Mouse (Mus musculus) thymus, adult 2 months (tissue): ENCODE measurements around the gene Camk2n1. TPM values are rescaled to one million over a fixed set of nuclear protein-coding genes. Genes with fewer than 3 reads are reported as not detected.
A peak's percentile ranks its signal among the peaks of the same experiment; 100 is the strongest.

Source experiments
- DNase-seq: peaks from one replicate; pipeline ENCODE4 v3.0.0; 2021
- H3K27ac ChIP-seq: fragments of 200-500 bp; 2 replicates; pipeline ENCODE4 v1.5.1; 2012; ENCODE audit warnings: low read length, control low read depth; ENCODE audit not compliant: control insufficient read depth, insufficient read depth
- H3K27me3 ChIP-seq: fragments of 200-500 bp; 2 replicates; pipeline ENCODE4 v1.6.1; 2012; ENCODE audit warnings: mild to moderate bottlenecking, low read length, moderate library complexity, mixed read lengths; ENCODE audit not compliant: control insufficient read depth, insufficient read depth
- H3K36me3 ChIP-seq: fragments of 200-500 bp; 2 replicates; pipeline ENCODE4 v1.6.1; 2012; ENCODE audit warnings: mild to moderate bottlenecking, low read length, moderate library complexity; ENCODE audit not compliant: control insufficient read depth, insufficient read depth
- H3K4me1 ChIP-seq: fragments of 200-500 bp; replicated peaks from 2 replicates; pipeline ENCODE4 v1.6.1; 2012; ENCODE audit warnings: low read length; ENCODE audit not compliant: control insufficient read depth, insufficient read depth
- H3K4me3 ChIP-seq: fragments of 200-500 bp; 2 replicates; pipeline ENCODE4 v1.5.1; 2012; ENCODE audit warnings: mild to moderate bottlenecking, low read length, control low read depth, moderate library complexity; ENCODE audit not compliant: control insufficient read depth, insufficient read depth
- CTCF ChIP-seq: fragments of 200-500 bp; IDR thresholded peaks from 2 replicates; pipeline ENCODE4 v1.5.1; 2012; ENCODE audit warnings: mild to moderate bottlenecking, control low read depth, low read length, moderate library complexity, borderline replicate concordance; ENCODE audit not compliant: control insufficient read depth, poor library complexity, insufficient read depth; ENCODE audit errors: extremely low read depth
- POLR2A ChIP-seq: fragments of 200-500 bp; IDR thresholded peaks from 2 replicates; pipeline ENCODE4 v1.6.1; 2012; ENCODE audit warnings: mild to moderate bottlenecking, low read length, control low read depth, moderate library complexity; ENCODE audit not compliant: control insufficient read depth, poor library complexity, insufficient read depth; ENCODE audit errors: extremely low read depth
- WGBS: fragments of 180-500 bp; shearing (Covaris S2); methylation state at CpG from one replicate; pipeline ENCODE4 v1.1.7; 2018; 5-methylcytosine and 5-hydroxymethylcytosine counted together
- polyA plus RNA-seq: library from polyadenylated mRNA; depleted of rRNA; stranded (reverse); fragments of >200 nt; gene quantifications from 2 replicates; pipeline ENCODE4 v1.2.3, GENCODE M21; 2012

Gene Camk2n1
- polyA plus RNA-seq, 1 experiment: 2.2 TPM

GRCm38 (mm10) chr4:138452306-138453096, 1.6 kb upstream of the Camk2n1 start:
- Histone ChIP-seq H3K4me3 (no peak overlapping the region), H3K36me3 (no peaks in the 10 kb centered on the region), H3K4me1 (peaks cover 13% of the 10 kb centered on the region), H3K27me3 (peaks cover 35% of the 10 kb centered on the region), H3K27ac (no peak overlapping the region)
- 45% methylated on average over 15 of the region's 15 CpGs for WGBS
- no peak for DNase-seq
- TF ChIP-seq CTCF (no peak), POLR2A (no peak)

GRCm38 (mm10) chr4:138453097-138453752, 889 bp upstream of the Camk2n1 start:
- Histone ChIP-seq H3K4me1 (peaks cover 12% of the 10 kb centered on the region), H3K4me3 (no peak overlapping the region), H3K27me3 (peaks cover 35% of the 10 kb centered on the region), H3K27ac (no peak overlapping the region), H3K36me3 (no peaks in the 10 kb centered on the region)
- TF ChIP-seq CTCF (no peak), POLR2A (no peak)
- WGBS: 18% methylated on average over 19 of the region's 19 CpGs
- DNase-seq: no peak

GRCm38 (mm10) chr4:138454571-138455140, 542 bp downstream of the Camk2n1 start:
- Histone ChIP-seq H3K27me3 (peaks cover 35% of the 10 kb centered on the region), H3K4me3 (peak overlapping the region; percentile 55), H3K4me1 (peaks cover 12% of the 10 kb centered on the region), H3K36me3 (no peaks in the 10 kb centered on the region), H3K27ac (no peak overlapping the region)
- peak; percentile 49 for DNase-seq
- no peak for TF ChIP-seq POLR2A
- TF ChIP-seq CTCF: no peak
- 4% methylated on average over 78 of the region's 78 CpGs for whole genome bisulfite sequencing

- peaks cover 35% of the 10 kb centered on the region for H3K27me3 ChIP-seq
- no peak for DNase-seq
- 7% methylated on average over 58 of the region's 58 CpGs for WGBS
Measured at GRCm38 (mm10) chr4:138455141-138455955, 1.2 kb downstream of the Camk2n1 start.

GRCm38 (mm10) chr4:138455956-138456341, 1.8 kb downstream of the Camk2n1 start:
- no peaks in the 10 kb centered on the region for H3K36me3 ChIP-seq
- peak overlapping the region; percentile 13; the same call in 1 of the 2 replicates for H3K4me3 ChIP-seq
- H3K27me3 ChIP-seq: peaks cover 35% of the 10 kb centered on the region
- DNase-seq: no peak
- no peak overlapping the region for H3K27ac ChIP-seq
- 2% methylated on average over 16 of the region's 17 CpGs for WGBS
- H3K4me1 ChIP-seq: peaks cover 12% of the 10 kb centered on the region
- no peak for TF ChIP-seq CTCF
- no peak for TF ChIP-seq POLR2A

More at GRCm38 (mm10) chr4:138455141-138455955, 1.2 kb downstream of the Camk2n1 start:
- no peak overlapping the region for H3K27ac ChIP-seq
- peaks cover 12% of the 10 kb centered on the region for H3K4me1 ChIP-seq
- no peaks in the 10 kb centered on the region for H3K36me3 ChIP-seq
- no peak for TF ChIP-seq CTCF
- TF ChIP-seq POLR2A: no peak
- peak overlapping the region; percentile 55 for H3K4me3 ChIP-seq

- no peak for TF ChIP-seq POLR2A
- TF ChIP-seq CTCF: no peak
- Histone ChIP-seq H3K4me3 (no peak overlapping the region; the same call in 1 of the 2 replicates), H3K4me1 (peaks cover 12% of the 10 kb centered on the region), H3K27me3 (peaks cover 35% of the 10 kb centered on the region), H3K36me3 (no peaks in the 10 kb centered on the region), H3K27ac (no peak overlapping the region)
- WGBS: 10% methylated on average over 7 of the region's 8 CpGs
- no peak for DNase-seq
Measured at GRCm38 (mm10) chr4:138456536-138456935, 2.4 kb downstream of the Camk2n1 start.
